Mouse (Mus musculus): ENCODE data around the gene Ddx49. TPM values are rescaled to one million over a fixed set of nuclear protein-coding genes. Genes with fewer than 3 reads are reported as not detected.

Gene Ddx49
- polyA plus RNA-seq, 1 experiment from 2014 or later, result 44.8 TPM

- Histone ChIP-seq H3K36me3 (ENCODE audit: control insufficient read depth, insufficient read depth, low read length) (peaks cover 47% of the 10 kb centered on the region), H3K27ac (replicated peaks; ENCODE audit: low read depth, low read length) (peak overlapping the region; percentile 68), H3K4me3 (replicated peaks; ENCODE audit: low read depth, low read length) (peak overlapping the region; percentile 85), H3K9me3 (ENCODE audit: control insufficient read depth, low read length) (no peaks in the 10 kb centered on the region), H3K27me3 (ENCODE audit: control insufficient read depth, insufficient read depth, low read length) (no peaks in the 10 kb centered on the region), H3K9ac (replicated peaks; ENCODE audit: low read length) (peak overlapping the region; percentile 80), H3K4me1 (ENCODE audit: control insufficient read depth, insufficient read depth, low read length) (peaks cover 19% of the 10 kb centered on the region), H3K4me2 (ENCODE audit: low read length) (peak overlapping the region; percentile 94)
- WGBS, result 4% methylated on average over 16 of the region's 16 CpGs
- ATAC-seq (ENCODE audit: low FRiP score, low TSS enrichment) (peak; percentile 32; the same call in 1 of the 2 replicates), DNase-seq (no peak)
Observed at GRCm38 (mm10) chr8:70302901-70303300, 612 bp upstream of the Ddx49 start.

DNA sequence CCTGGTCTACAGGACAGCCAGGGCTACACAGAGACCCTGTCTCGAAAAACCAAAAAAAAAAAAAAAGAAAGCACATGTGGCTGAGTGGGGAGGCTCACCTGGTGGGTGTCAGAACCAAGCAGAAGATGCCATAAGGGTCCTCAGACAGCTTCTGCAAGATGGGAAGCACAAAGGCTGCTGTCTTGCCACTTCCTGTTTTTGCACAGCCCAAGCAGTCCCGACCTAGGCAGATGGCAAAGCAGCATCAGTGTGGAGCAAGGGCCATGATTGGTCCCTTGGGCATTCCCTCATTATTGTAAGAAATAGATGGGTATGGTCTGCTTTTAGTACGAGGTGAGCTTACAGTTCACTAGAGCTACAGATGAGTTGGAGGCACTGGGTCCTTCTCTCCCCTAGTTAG lies 1.4 kb downstream of the Ddx49 start:
- H3K9me3 ChIP-seq (ENCODE audit: control insufficient read depth, low read length), result no peaks in the 10 kb centered on the region
- 91% methylated on average over 3 of the region's 3 CpGs for WGBS
- no peak overlapping the region for H3K27ac ChIP-seq (replicated peaks; ENCODE audit: low read depth, low read length)
- no peak for ATAC-seq (ENCODE audit: low FRiP score, low TSS enrichment)
- no peak overlapping the region for H3K9ac ChIP-seq (replicated peaks; ENCODE audit: low read length)
- H3K4me3 ChIP-seq (replicated peaks; ENCODE audit: low read depth, low read length), result no peak overlapping the region
- DNase-seq, result no peak
- H3K4me2 ChIP-seq (ENCODE audit: low read length), result no peak overlapping the region
- H3K36me3 ChIP-seq (ENCODE audit: control insufficient read depth, insufficient read depth, low read length), result peaks cover 49% of the 10 kb centered on the region
- H3K4me1 ChIP-seq (ENCODE audit: control insufficient read depth, insufficient read depth, low read length), result peaks cover 19% of the 10 kb centered on the region
- no peaks in the 10 kb centered on the region for H3K27me3 ChIP-seq (ENCODE audit: control insufficient read depth, insufficient read depth, low read length)

DNA sequence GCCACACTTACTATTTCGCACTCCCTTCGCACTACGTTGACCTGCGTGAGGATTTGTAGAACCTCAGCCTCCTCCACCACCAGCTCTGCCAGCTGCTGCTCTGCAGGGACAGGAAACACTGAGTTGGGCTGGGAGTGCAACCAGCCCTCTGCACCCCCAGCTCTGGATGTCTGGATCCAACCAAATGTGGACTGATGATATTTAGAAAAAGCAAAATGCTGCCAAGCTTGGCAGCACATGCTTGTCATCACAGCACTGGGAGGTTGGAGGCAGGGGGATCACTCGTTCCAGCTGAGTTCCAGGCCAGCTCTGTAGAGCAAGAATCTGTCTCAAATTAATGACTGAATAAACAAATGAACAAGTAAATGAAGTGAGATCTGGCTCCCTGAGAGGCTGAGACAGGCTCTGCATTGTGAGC lies 8.3 kb downstream of the Ddx49 start:
- Histone ChIP-seq H3K27me3 (ENCODE audit: control insufficient read depth, insufficient read depth, low read length) (no peaks in the 10 kb centered on the region), H3K4me2 (ENCODE audit: low read length) (no peak overlapping the region), H3K9me3 (ENCODE audit: control insufficient read depth, low read length) (no peaks in the 10 kb centered on the region), H3K4me1 (ENCODE audit: control insufficient read depth, insufficient read depth, low read length) (no peaks in the 10 kb centered on the region), H3K27ac (replicated peaks; ENCODE audit: low read depth, low read length) (no peak overlapping the region), H3K36me3 (ENCODE audit: control insufficient read depth, insufficient read depth, low read length) (peaks cover 92% of the 10 kb centered on the region), H3K9ac (replicated peaks; ENCODE audit: low read length) (no peak overlapping the region), H3K4me3 (replicated peaks; ENCODE audit: low read depth, low read length) (no peak overlapping the region)
- no peak for DNase-seq
- 85% methylated on average over 5 of the region's 5 CpGs for WGBS
- no peak for ATAC-seq (ENCODE audit: low FRiP score, low TSS enrichment)

DNA sequence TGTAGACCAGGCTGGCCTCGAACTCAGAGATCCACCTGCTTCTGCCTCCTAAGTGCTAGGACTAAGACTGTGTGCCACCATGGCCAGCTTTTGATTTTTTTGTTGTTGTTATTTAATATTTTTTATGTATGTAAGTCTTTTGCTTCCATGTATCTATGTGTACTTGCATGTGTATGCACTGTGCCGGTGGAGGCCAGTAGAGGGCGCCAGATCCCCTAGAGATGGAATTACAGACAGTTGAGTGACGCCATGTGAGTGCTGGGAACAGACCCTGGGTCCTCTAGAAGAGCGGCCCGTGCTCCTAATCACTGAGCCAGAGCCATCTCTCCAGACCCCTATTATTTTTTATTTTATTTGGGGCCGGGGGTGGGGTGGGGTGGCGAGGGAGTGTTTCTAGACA lies 15.6 kb downstream of the Ddx49 start:
- ATAC-seq (ENCODE audit: low FRiP score, low TSS enrichment) (no peak), DNase-seq (no peak)
- peaks cover 59% of the 10 kb centered on the region for H3K36me3 ChIP-seq (ENCODE audit: control insufficient read depth, insufficient read depth, low read length)
- H3K27me3 ChIP-seq (ENCODE audit: control insufficient read depth, insufficient read depth, low read length), result no peaks in the 10 kb centered on the region
- no peaks in the 10 kb centered on the region for H3K9me3 ChIP-seq (ENCODE audit: control insufficient read depth, low read length)
- 90% methylated on average over 8 of the region's 8 CpGs for WGBS
- no peak overlapping the region for H3K4me2 ChIP-seq (ENCODE audit: low read length)
- H3K4me1 ChIP-seq (ENCODE audit: control insufficient read depth, insufficient read depth, low read length), result 0 out of 2 replicates have a peak, but pooled peaks cover 12% of the 10 kb centered on the region
- no peak overlapping the region for H3K27ac ChIP-seq (replicated peaks; ENCODE audit: low read depth, low read length)
- no peak overlapping the region for H3K9ac ChIP-seq (replicated peaks; ENCODE audit: low read length)
- no peak overlapping the region for H3K4me3 ChIP-seq (replicated peaks; ENCODE audit: low read depth, low read length)

DNA sequence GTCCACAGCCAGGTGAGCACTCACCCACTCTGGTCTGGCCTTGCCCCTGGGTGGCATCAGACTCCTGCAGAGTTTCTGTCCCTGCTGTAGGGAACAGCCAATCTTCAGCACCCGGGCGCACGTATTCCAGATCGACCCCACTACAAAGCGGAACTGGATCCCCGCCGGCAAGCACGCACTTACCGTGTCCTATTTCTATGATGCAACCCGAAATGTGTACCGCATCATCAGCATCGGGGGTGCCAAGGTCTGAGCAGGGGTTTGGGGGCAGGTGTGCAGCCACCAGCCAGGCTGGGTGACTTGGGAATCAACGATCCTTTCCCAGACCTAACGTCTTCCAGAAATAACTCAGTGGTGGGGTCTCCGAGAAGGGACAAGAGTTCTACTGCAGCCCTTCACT lies 17.0 kb downstream of the Ddx49 start:
- no peak overlapping the region for H3K4me2 ChIP-seq (ENCODE audit: low read length)
- 0 out of 2 replicates have a peak, but pooled peaks cover 12% of the 10 kb centered on the region for H3K4me1 ChIP-seq (ENCODE audit: control insufficient read depth, insufficient read depth, low read length)
- 97% methylated on average over 15 of the region's 15 CpGs for WGBS
- no peak for DNase-seq
- no peak overlapping the region for H3K4me3 ChIP-seq (replicated peaks; ENCODE audit: low read depth, low read length)
- no peak overlapping the region for H3K27ac ChIP-seq (replicated peaks; ENCODE audit: low read depth, low read length)
- H3K9ac ChIP-seq (replicated peaks; ENCODE audit: low read length), result no peak overlapping the region
- no peak for ATAC-seq (ENCODE audit: low FRiP score, low TSS enrichment)
- H3K9me3 ChIP-seq (ENCODE audit: control insufficient read depth, low read length), result no peaks in the 10 kb centered on the region
- H3K27me3 ChIP-seq (ENCODE audit: control insufficient read depth, insufficient read depth, low read length), result no peaks in the 10 kb centered on the region
- peaks cover 46% of the 10 kb centered on the region for H3K36me3 ChIP-seq (ENCODE audit: control insufficient read depth, insufficient read depth, low read length)

DNA sequence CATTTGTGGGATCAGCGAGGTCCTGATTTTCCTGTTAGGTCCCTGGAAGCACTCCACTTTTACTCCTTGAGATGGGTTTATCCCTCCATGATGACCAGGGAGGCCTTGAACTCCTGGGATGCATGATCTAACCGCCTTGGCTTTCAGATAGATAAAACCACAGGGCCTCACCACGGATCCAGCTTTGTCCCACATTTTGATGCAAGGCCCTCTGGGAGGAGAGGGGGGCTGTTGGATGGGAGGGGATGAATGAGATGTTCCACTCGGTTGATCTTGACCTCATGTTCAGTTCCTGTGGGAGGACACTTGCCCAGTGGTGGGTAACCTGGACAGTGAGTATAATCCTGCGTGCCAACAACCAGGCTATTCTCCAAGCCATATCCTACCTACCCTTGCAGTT lies 17.9 kb downstream of the Ddx49 start:
- Histone ChIP-seq H3K4me1 (ENCODE audit: control insufficient read depth, insufficient read depth, low read length) (0 out of 2 replicates have a peak, but pooled peaks cover 12% of the 10 kb centered on the region), H3K4me3 (replicated peaks; ENCODE audit: low read depth, low read length) (no peak overlapping the region), H3K27ac (replicated peaks; ENCODE audit: low read depth, low read length) (no peak overlapping the region), H3K36me3 (ENCODE audit: control insufficient read depth, insufficient read depth, low read length) (peaks cover 39% of the 10 kb centered on the region), H3K4me2 (ENCODE audit: low read length) (peak overlapping the region; percentile 28), H3K9me3 (ENCODE audit: control insufficient read depth, low read length) (no peaks in the 10 kb centered on the region), H3K9ac (replicated peaks; ENCODE audit: low read length) (no peak overlapping the region), H3K27me3 (ENCODE audit: control insufficient read depth, insufficient read depth, low read length) (no peaks in the 10 kb centered on the region)
- WGBS, result 60% methylated on average over 5 of the region's 5 CpGs
- no peak for ATAC-seq (ENCODE audit: low FRiP score, low TSS enrichment)
- no peak for DNase-seq

GRCm38 (mm10) chr8:70283136-70284077 lies 18.9 kb downstream of the Ddx49 start:
- Histone ChIP-seq H3K27me3 (ENCODE audit: control insufficient read depth, insufficient read depth, low read length) (no peaks in the 10 kb centered on the region), H3K9me3 (ENCODE audit: control insufficient read depth, low read length) (no peaks in the 10 kb centered on the region), H3K4me3 (replicated peaks; ENCODE audit: low read depth, low read length) (peak overlapping the region; percentile 78), H3K27ac (replicated peaks; ENCODE audit: low read depth, low read length) (peak overlapping the region; percentile 71), H3K4me2 (ENCODE audit: low read length) (peak overlapping the region; percentile 65), H3K9ac (replicated peaks; ENCODE audit: low read length) (peak overlapping the region; percentile 86), H3K4me1 (ENCODE audit: control insufficient read depth, insufficient read depth, low read length) (0 out of 2 replicates have a peak, but pooled peaks cover 12% of the 10 kb centered on the region), H3K36me3 (ENCODE audit: control insufficient read depth, insufficient read depth, low read length) (peaks cover 32% of the 10 kb centered on the region)
- DNase-seq (peak; percentile 58), ATAC-seq (ENCODE audit: low FRiP score, low TSS enrichment) (peak; percentile 67)
- under 1% methylated on average over 55 of the region's 55 CpGs for WGBS

- Histone ChIP-seq H3K27ac (replicated peaks; ENCODE audit: low read depth, low read length) (peak within 1 kb of the TSS; percentile 71), H3K9ac (replicated peaks; ENCODE audit: low read length) (peak within 1 kb of the TSS; percentile 86), H3K36me3 (ENCODE audit: control insufficient read depth, insufficient read depth, low read length) (peaks cover 26% of the 10 kb centered on the region), H3K4me3 (replicated peaks; ENCODE audit: low read depth, low read length) (peak within 1 kb of the TSS; percentile 78), H3K4me1 (ENCODE audit: control insufficient read depth, insufficient read depth, low read length) (0 out of 2 replicates have a peak, but pooled peaks cover 12% of the 10 kb centered on the region), H3K9me3 (ENCODE audit: control insufficient read depth, low read length) (no peaks in the 10 kb centered on the region), H3K27me3 (ENCODE audit: control insufficient read depth, insufficient read depth, low read length) (no peaks in the 10 kb centered on the region), H3K4me2 (ENCODE audit: low read length) (peak within 1 kb of the TSS; percentile 65)
- ATAC-seq (ENCODE audit: low FRiP score, low TSS enrichment), result peak; percentile 91
- 2% methylated on average over 36 of the region's 36 CpGs for WGBS
- DNase-seq, result peak; percentile 88
Observed at GRCm38 (mm10) chr8:70282603-70283135, 19.6 kb downstream of the Ddx49 start, which contains the start of gene Homer3. Gene Homer3 (plus strand): TSS chr8:70282827.

Measured in midbrain, embryonic 14.5 days (tissue).